Mouse (Mus musculus) kidney, adult 2 months (tissue): Measurements from ENCODE around the gene Coa4.

Experiments
- CTCF ChIP-seq: fragments of 200-500 bp; conservative IDR thresholded peaks from 2 replicates; pipeline ENCODE4 v1.5.1; 2011; ENCODE audit warnings: low read depth, mild to moderate bottlenecking, control low read depth, low read length, moderate library complexity, mixed read lengths; ENCODE audit not compliant: insufficient read depth, insufficient read length
- POLR2A ChIP-seq: fragments of 200-500 bp; IDR thresholded peaks from one replicate; pipeline ENCODE4 v1.6.1; 2011; ENCODE audit warnings: low read depth, low read length, control low read depth

GRCm38 (mm10) chr7:100530766-100531165 lies 6.1 kb upstream of the Coa4 start:
- TF ChIP-seq CTCF, result no peak
- TF ChIP-seq POLR2A, result no peak
